Mouse (Mus musculus) lung, embryonic 14.5 days (tissue): Measurements from ENCODE around the gene Tceal1. TPM values are rescaled to one million over a fixed set of nuclear protein-coding genes. Genes with fewer than 3 reads are reported as not detected.

Experiments
- ATAC-seq: fragments of 200-750 bp; cut with Nextera tagmentation; 2 replicates; pipeline ENCODE4 v1.8.0; 2017; ENCODE audit warnings: mild to moderate bottlenecking, moderate TSS enrichment, moderate library complexity; ENCODE audit not compliant: insufficient read depth
- DNase-seq: peaks from one replicate; pipeline ENCODE4 v3.0.0-alpha.2; 2015
- H3K27ac ChIP-seq: fragments of 300-500 bp; sonication (generic); 2 replicates; pipeline ENCODE4 v1.5.1; 2014; ENCODE audit warnings: low read depth, mild to moderate bottlenecking, moderate library complexity
- H3K27me3 ChIP-seq: fragments of 300-500 bp; sonication (generic); 2 replicates; pipeline ENCODE4 v1.6.1; 2014; ENCODE audit warnings: low read length, control low read depth; ENCODE audit not compliant: insufficient read depth
- H3K36me3 ChIP-seq: fragments of 300-500 bp; sonication (generic); 2 replicates; pipeline ENCODE4 v1.6.1; 2014; ENCODE audit warnings: control low read depth; ENCODE audit not compliant: insufficient read depth
- H3K4me1 ChIP-seq: fragments of 300-500 bp; sonication (generic); 2 replicates; pipeline ENCODE4 v1.6.1; 2014; ENCODE audit warnings: antibody characterized with exemption, control low read depth; ENCODE audit not compliant: insufficient read depth
- H3K4me2 ChIP-seq: fragments of 300-500 bp; sonication (generic); 2 replicates; pipeline ENCODE4 v1.6.1; 2014; ENCODE audit warnings: mild to moderate bottlenecking
- H3K4me3 ChIP-seq: fragments of 300-500 bp; sonication (generic); 2 replicates; pipeline ENCODE4 v1.5.1; 2014; ENCODE audit warnings: low read depth, low read length
- H3K9ac ChIP-seq: fragments of 300-500 bp; sonication (generic); 2 replicates; pipeline ENCODE4 v1.6.1; 2014
- H3K9me3 ChIP-seq: fragments of 300-500 bp; sonication (generic); 2 replicates; pipeline ENCODE4 v1.6.1; 2016; ENCODE audit warnings: low read depth, low read length, control low read depth
- CTCF ChIP-seq: IDR thresholded peaks from 2 replicates; pipeline ENCODE4 v1.5.1; 2016; ENCODE audit warnings: antibody characterized with exemption, low read depth
- WGBS: fragments of 180-500 bp; shearing (Covaris S2); extraction: QIAGEN DNeasy Blood & Tissue Kit; methylation state at CpG from one replicate; pipeline ENCODE4 v1.1.7; 2014; 5-methylcytosine and 5-hydroxymethylcytosine counted together
- polyA plus RNA-seq: library from polyadenylated mRNA; unstranded; fragments of >200 nt; fragmentation: Nextera tagmentation; extraction: Ambion mirVana; gene quantifications from 2 replicates; pipeline ENCODE4 v1.2.1, GENCODE M21; 2014

The Tceal1 gene
- polyA plus RNA-seq, 1 experiment from 2014 or later: 10.4 TPM

DNA sequence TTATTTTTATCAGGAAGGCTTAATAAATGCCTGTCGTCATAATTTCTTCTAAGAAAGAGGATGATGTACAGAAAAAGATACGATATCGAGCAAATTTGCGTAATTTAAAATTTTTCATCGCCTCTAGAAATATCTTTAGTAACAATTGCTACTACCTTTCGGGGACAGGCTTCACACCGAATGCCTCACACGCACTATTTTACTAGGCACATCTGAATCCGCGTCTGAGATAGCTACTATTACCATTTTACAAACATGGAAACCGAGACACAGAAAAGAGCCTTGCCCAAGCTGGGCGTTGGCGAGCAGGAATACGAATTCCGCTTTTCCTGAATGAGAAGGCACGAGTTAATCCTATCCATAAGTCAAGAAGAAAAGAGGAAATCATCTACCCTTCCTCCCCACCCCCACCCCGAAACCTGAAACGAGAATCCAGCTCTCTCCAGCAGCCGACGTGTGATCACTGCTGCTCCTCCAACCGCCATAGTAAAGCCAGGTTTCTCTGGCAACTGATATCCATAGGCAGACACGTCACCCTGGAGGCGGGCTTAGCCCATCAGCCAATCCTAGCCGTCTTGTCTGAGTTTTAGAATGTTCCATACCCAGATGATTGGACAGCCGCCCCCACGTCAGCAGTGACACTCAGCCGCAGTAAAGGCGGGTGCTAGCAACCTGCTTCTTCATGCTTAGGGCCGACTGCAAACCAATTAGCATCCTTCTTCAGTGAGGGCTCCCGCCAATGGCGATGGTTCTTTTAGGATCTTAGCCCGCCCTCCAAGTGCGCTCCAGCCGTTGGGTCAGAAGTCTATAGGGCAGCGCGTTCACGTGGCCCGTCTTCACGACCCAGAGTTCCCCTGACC lies 33.2 kb downstream of the Tceal1 start:
- Histone ChIP-seq H3K27ac (peak overlapping the region; percentile 93), H3K36me3 (peaks cover 17% of the 10 kb centered on the region; the same call in 1 of the 2 replicates), H3K9me3 (no peaks in the 10 kb centered on the region), H3K4me2 (peak overlapping the region; percentile 66), H3K4me1 (no peaks in the 10 kb centered on the region), H3K27me3 (no peaks in the 10 kb centered on the region), H3K4me3 (peak overlapping the region; percentile 57), H3K9ac (peak overlapping the region; percentile 68)
- 12% methylated on average over 39 of the region's 39 CpGs for WGBS
- DNase-seq (peak; percentile 94), ATAC-seq (peak; percentile 98)
- TF ChIP-seq CTCF: no peak

DNA sequence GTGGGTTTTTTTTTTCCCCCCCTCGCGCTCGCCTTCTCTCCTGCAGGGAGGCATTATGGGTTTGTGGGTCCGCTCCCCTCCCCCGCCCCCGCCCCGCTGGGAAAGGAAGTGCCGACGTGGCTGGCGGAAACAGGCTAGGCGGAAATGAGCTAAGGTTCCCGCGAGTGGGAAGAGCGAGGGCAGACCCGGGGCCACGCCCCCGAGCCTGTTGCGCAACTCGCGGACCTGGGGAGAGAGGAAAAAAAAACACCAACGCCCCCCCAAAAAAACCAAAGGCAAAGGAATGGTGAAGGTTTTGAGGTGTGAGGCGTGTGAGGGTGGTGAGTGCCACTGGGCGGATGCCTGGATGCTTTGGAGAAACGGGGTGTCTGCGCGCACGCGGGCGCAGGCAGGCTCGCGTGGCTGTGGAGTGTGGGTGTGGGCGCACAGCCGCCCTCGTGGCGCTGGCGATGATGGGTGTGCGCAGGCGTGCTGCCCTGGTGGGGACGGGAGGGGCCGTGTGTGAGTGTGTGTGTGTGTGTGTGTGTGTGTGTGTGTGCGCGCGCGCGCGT lies 33.9 kb downstream of the Tceal1 start:
- peaks cover 14% of the 10 kb centered on the region; the same call in 1 of the 2 replicates for H3K36me3 ChIP-seq
- no peaks in the 10 kb centered on the region for H3K4me1 ChIP-seq
- peak overlapping the region; percentile 93 for H3K27ac ChIP-seq
- H3K9ac ChIP-seq: peak overlapping the region; percentile 61
- peak overlapping the region; percentile 57 for H3K4me3 ChIP-seq
- DNase-seq: peak; percentile 80
- H3K4me2 ChIP-seq: peak overlapping the region; percentile 62
- TF ChIP-seq CTCF: no peak
- ATAC-seq: peak; percentile 78
- H3K27me3 ChIP-seq: no peaks in the 10 kb centered on the region
- no peaks in the 10 kb centered on the region for H3K9me3 ChIP-seq
- WGBS: 18% methylated on average over 43 of the region's 46 CpGs

DNA sequence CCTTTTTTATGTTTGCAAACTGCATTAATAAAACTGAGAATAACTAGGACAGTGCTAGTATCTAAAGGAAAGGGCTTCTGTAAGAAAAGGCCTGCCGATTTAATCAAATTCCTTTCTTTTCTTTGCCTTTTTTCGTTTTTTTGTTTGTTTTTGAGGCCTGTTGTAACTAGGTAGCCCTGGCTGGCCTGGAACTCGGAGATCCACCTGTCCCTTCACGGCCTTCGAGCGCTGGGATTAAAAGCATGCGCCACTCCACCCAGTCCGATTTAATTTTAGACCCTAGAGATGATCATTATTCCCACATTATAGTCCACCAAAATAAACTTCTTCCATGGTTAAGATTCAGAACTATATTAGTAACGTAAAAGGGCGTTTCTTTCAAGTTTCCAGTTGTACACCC lies 34.5 kb downstream of the Tceal1 start:
- 17% methylated on average over 10 of the region's 10 CpGs for WGBS
- Histone ChIP-seq H3K4me2 (peak overlapping the region; percentile 62), H3K36me3 (peaks cover 11% of the 10 kb centered on the region; the same call in 1 of the 2 replicates), H3K27ac (peak overlapping the region; percentile 93), H3K4me3 (peak overlapping the region; percentile 57), H3K9ac (peak overlapping the region; percentile 61), H3K27me3 (no peaks in the 10 kb centered on the region), H3K9me3 (no peaks in the 10 kb centered on the region), H3K4me1 (no peaks in the 10 kb centered on the region)
- no peak for DNase-seq
- ATAC-seq: no peak
- TF ChIP-seq CTCF: no peak

DNA sequence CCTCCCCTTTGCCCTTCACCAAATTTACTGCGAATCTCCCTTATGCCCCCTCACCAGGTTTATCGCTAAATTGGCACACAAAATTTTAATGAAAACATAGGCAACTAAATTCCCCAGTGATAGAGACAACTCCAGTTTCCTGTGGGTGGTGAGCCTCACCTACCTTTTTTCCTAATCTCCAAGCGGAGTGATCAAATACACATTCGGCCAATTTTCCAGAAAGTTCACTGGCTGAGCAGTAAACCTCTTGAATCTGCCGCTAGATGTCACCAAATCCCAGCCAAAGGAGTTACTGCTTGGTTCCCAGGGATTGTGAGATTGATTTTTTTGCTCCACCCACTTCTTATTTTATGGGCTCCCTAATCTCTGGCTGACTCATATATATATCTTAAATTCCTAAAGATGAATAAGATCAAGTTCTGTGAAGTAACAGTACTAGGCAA lies 34.9 kb downstream of the Tceal1 start:
- TF ChIP-seq CTCF: peak; percentile 59
- Histone ChIP-seq H3K27ac (peak overlapping the region; percentile 93), H3K4me2 (peak overlapping the region; percentile 62), H3K36me3 (peaks cover 8% of the 10 kb centered on the region; the same call in 1 of the 2 replicates), H3K9me3 (no peaks in the 10 kb centered on the region), H3K4me1 (no peaks in the 10 kb centered on the region), H3K4me3 (peak overlapping the region; percentile 57), H3K27me3 (no peaks in the 10 kb centered on the region), H3K9ac (peak overlapping the region; percentile 61)
- WGBS: 20% methylated on average over 5 of the region's 5 CpGs
- no peak for ATAC-seq
- peak; percentile 87 for DNase-seq

DNA sequence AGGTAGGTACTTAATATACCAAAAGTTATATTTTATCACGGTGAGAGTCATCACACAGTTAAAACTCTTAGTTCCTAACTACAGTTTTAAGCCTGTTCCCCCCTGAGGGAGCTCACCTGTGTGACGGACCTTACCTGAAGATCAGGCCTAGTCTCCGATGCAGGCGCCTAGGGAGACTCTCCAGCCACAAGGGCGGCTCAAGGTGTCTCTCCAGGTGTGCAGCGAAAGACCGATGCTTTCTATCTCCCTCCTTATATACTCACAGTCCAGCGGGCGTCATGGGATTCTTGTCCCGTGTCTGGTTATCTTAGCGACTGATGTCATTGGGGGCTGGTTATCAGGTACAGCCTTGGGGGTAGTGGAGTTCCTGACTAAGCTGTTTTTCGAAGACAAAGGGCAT lies 35.7 kb downstream of the Tceal1 start, which contains the start of gene Morf4l2:
Morf4l2 (minus strand) TSS at position 232 of the 400 bp plus-strand sequence.
- no peaks in the 10 kb centered on the region for H3K27me3 ChIP-seq
- 84% methylated on average over 12 of the region's 12 CpGs for WGBS

DNA sequence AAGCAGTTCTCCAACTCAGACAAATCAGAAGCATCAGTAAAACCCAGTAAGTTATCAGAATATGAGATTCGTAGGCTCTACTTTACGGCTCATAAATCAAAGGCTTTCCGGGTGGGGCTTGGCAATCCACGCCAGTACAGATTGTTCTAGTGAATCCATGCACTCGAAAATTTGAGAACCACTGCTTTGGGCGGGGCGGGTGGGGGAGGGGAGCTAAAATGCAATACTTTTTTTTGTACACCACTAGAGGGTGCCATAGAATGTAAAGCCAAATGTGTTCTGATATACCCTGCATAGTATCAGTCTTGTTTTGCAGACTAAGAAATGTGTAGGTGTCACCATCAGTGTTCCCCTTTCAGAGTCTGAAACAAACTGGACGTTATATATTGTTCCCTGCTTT lies 36.9 kb downstream of the Tceal1 start:
- no peaks in the 10 kb centered on the region for H3K4me1 ChIP-seq
- DNase-seq: no peak
- H3K27ac ChIP-seq: no peak overlapping the region
- H3K27me3 ChIP-seq: no peaks in the 10 kb centered on the region
- H3K36me3 ChIP-seq: no peaks in the 10 kb centered on the region
- H3K9me3 ChIP-seq: no peaks in the 10 kb centered on the region
- no peak for ATAC-seq
- no peak overlapping the region for H3K4me2 ChIP-seq
- 76% methylated on average over 8 of the region's 8 CpGs for WGBS
- H3K4me3 ChIP-seq: no peak overlapping the region
- no peak overlapping the region for H3K9ac ChIP-seq
- peak; percentile 14; the same call in 1 of the 2 replicates for TF ChIP-seq CTCF

More for the DNA sequence above, 35.7 kb downstream of the Tceal1 start, which contains the start of gene Morf4l2:
- Histone ChIP-seq H3K4me1 (no peaks in the 10 kb centered on the region), H3K4me3 (peak within 1 kb of the TSS; percentile 57), H3K9me3 (no peaks in the 10 kb centered on the region), H3K36me3 (peaks cover 6% of the 10 kb centered on the region; the same call in 1 of the 2 replicates), H3K9ac (peak within 1 kb of the TSS; percentile 61), H3K4me2 (peak within 1 kb of the TSS; percentile 62), H3K27ac (peak within 1 kb of the TSS; percentile 93)
- DNase-seq: no peak
- TF ChIP-seq CTCF: no peak
- ATAC-seq: no peak

DNA sequence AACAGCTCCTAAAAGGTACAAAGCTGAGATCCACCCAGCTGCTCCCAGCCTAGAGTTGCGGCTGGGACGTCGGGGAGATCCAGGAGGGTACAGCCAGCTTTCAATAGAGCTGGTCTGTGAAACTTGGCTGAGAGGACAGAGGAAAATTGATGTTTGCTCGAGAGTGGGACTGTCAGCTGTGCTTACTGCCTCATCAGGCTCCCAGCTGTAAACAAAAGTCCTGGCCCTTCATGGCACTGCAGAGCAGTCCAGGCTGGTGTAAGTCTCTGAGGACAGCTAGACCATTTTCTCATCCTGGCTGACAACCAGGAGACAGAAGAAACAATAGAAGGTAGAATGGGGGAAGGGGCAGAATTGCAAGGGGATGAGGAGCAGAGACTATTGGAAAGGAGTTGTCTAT lies 41.5 kb downstream of the Tceal1 start:
- no peak for TF ChIP-seq CTCF
- H3K27ac ChIP-seq: no peak overlapping the region
- H3K27me3 ChIP-seq: no peaks in the 10 kb centered on the region
- H3K4me3 ChIP-seq: no peak overlapping the region
- no peaks in the 10 kb centered on the region for H3K36me3 ChIP-seq
- no peak overlapping the region for H3K4me2 ChIP-seq
- ATAC-seq (no peak), DNase-seq (no peak)
- 77% methylated on average over 4 of the region's 4 CpGs for WGBS
- no peak overlapping the region for H3K9ac ChIP-seq
- H3K4me1 ChIP-seq: no peaks in the 10 kb centered on the region
- H3K9me3 ChIP-seq: no peaks in the 10 kb centered on the region
